ENCODE assay signal across 9 mouse cellular contexts in genomic region chr5:116809001-116809759, GRCm38 (mm10).
DNase-seq lines count a peak whose midpoint lies in the region; ATAC-seq and TF ChIP-seq lines count a peak whose summit lies in the region.
"Had no signal": no experiment of that assay in that cellular context is flagged by ENCODE, and none has a peak within 500 bp of the region (broad histone marks: within the 10 kb centered on the region; RNA-seq: fewer than 3 reads in every experiment).

No protein-coding gene starts in this region.

- H3K4me2 ChIP-seq in forebrain, postnatal 0 days (ENCODE audit: low read depth), result peak overlapping the region; percentile 37
- peak overlapping the region; percentile 40 for H3K4me2 ChIP-seq in neural tube, embryonic 15.5 days
- no peak overlapping the region for H3K4me2 ChIP-seq in kidney, embryonic 14.5 days (replicated peaks; ENCODE audit: low read depth, low read length)
- H3K4me2 ChIP-seq in kidney, embryonic 15.5 days, result no peak overlapping the region

- peaks cover 14% of the 10 kb centered on the region for H3K4me1 ChIP-seq in forebrain, postnatal 0 days (ENCODE audit: insufficient read depth)
- H3K4me1 ChIP-seq in neural tube, embryonic 15.5 days, result peaks cover 14% of the 10 kb centered on the region
- no peaks in the 10 kb centered on the region for H3K4me1 ChIP-seq in kidney, embryonic 14.5 days (ENCODE audit: control insufficient read depth, insufficient read depth, low read length)
- H3K4me1 ChIP-seq in kidney, embryonic 15.5 days, result no peaks in the 10 kb centered on the region

- H3K9me3 ChIP-seq in forebrain, postnatal 0 days (ENCODE audit: low read length), result no peaks in the 10 kb centered on the region
- no peaks in the 10 kb centered on the region for H3K9me3 ChIP-seq in neural tube, embryonic 15.5 days (replicated peaks)
- H3K9me3 ChIP-seq in kidney, embryonic 14.5 days (ENCODE audit: control insufficient read depth, low read length), result no peaks in the 10 kb centered on the region
- no peaks in the 10 kb centered on the region for H3K9me3 ChIP-seq in kidney, embryonic 15.5 days (replicated peaks)

- peak; percentile 62 for DNase-seq in embryo, embryonic 9.5 days (ENCODE audit: extremely low spot score)
- peak; percentile 83 for DNase-seq in forebrain, postnatal 0 days
- DNase-seq in left cerebral cortex, adult 8-10 months (ENCODE audit: low spot score in 2 of 2), result peak; percentile 10 to 41
- DNase-seq in lung, postnatal 36 days, result no peak
- DNase-seq: heart, adult 2 months; kidney, postnatal 10 days had no signal

- ATAC-seq in forebrain, postnatal 0 days, result peak; percentile 91
- ATAC-seq in neural tube, embryonic 15.5 days (ENCODE audit: low FRiP score), result peak; percentile 92
- no peak for ATAC-seq in kidney, embryonic 14.5 days (ENCODE audit: low FRiP score, low TSS enrichment)
- ATAC-seq in kidney, embryonic 15.5 days (replicated peaks; ENCODE audit: low FRiP score), result no peak

- no peaks in the 10 kb centered on the region for H3K27me3 ChIP-seq in forebrain, postnatal 0 days (ENCODE audit: insufficient read depth, low read length)
- H3K27me3 ChIP-seq in neural tube, embryonic 15.5 days (replicated peaks), result peaks cover 4% of the 10 kb centered on the region; the same call in 1 of the 2 replicates
- no peaks in the 10 kb centered on the region for H3K27me3 ChIP-seq in kidney, embryonic 14.5 days (ENCODE audit: control insufficient read depth, insufficient read depth, low read length)
- no peaks in the 10 kb centered on the region for H3K27me3 ChIP-seq in kidney, embryonic 15.5 days

- H3K4me3 ChIP-seq in forebrain, postnatal 0 days (ENCODE audit: low read depth, low read length), result no peak overlapping the region
- no peak overlapping the region for H3K4me3 ChIP-seq in neural tube, embryonic 15.5 days (replicated peaks)
- H3K4me3 ChIP-seq in kidney, embryonic 14.5 days (ENCODE audit: low read length), result no peak overlapping the region
- H3K4me3 ChIP-seq in kidney, embryonic 15.5 days (replicated peaks), result no peak overlapping the region
- H3K4me3 ChIP-seq: heart, adult 2 months had no signal

- H3K9ac ChIP-seq in forebrain, postnatal 0 days, result peak overlapping the region; percentile 44; the same call in 1 of the 2 replicates
- 0 out of 2 replicates have a peak overlapping the region, but pooled peaks have one; percentile 3 for H3K9ac ChIP-seq in neural tube, embryonic 15.5 days (replicated peaks)
- H3K9ac ChIP-seq in kidney, embryonic 14.5 days (ENCODE audit: low read depth, low read length), result no peak overlapping the region
- no peak overlapping the region for H3K9ac ChIP-seq in kidney, embryonic 15.5 days

- no peak for TF ChIP-seq CTCF in forebrain, postnatal 0 days (IDR thresholded peaks at IDR 0.05; ENCODE audit: low read depth)

- H3K36me3 ChIP-seq in forebrain, postnatal 0 days (ENCODE audit: insufficient read depth), result no peaks in the 10 kb centered on the region
- no peaks in the 10 kb centered on the region for H3K36me3 ChIP-seq in neural tube, embryonic 15.5 days
- no peaks in the 10 kb centered on the region for H3K36me3 ChIP-seq in kidney, embryonic 14.5 days (ENCODE audit: control insufficient read depth, insufficient read depth, low read length)
- H3K36me3 ChIP-seq in kidney, embryonic 15.5 days, result no peaks in the 10 kb centered on the region

- WGBS in forebrain, postnatal 0 days, result 10% methylated on average over 17 of the region's 17 CpGs
- WGBS in neural tube, embryonic 15.5 days, result 10% methylated on average over 17 of the region's 17 CpGs
- WGBS in kidney, embryonic 14.5 days, result 49% methylated on average over 17 of the region's 17 CpGs
- 45% methylated on average over 17 of the region's 17 CpGs for WGBS in kidney, embryonic 15.5 days

- peak overlapping the region; percentile 73 for H3K27ac ChIP-seq in forebrain, postnatal 0 days (ENCODE audit: low read depth, low read length)
- H3K27ac ChIP-seq in neural tube, embryonic 15.5 days (replicated peaks), result peak overlapping the region; percentile 82
- H3K27ac ChIP-seq in kidney, embryonic 14.5 days (ENCODE audit: low read depth, low read length), result no peak overlapping the region
- H3K27ac ChIP-seq in kidney, embryonic 15.5 days, result no peak overlapping the region
- H3K27ac ChIP-seq: heart, adult 2 months had no signal

Comparison
In these comparisons a context has a peak if more than half of its experiments do, and no peak if none do; other contexts are left out.
1. ATAC-seq: peak in forebrain, postnatal 0 days (single experiment) and neural tube, embryonic 15.5 days (single experiment); none in kidney, embryonic 14.5 days (single experiment) and kidney, embryonic 15.5 days (single experiment).
2. H3K27ac ChIP-seq: peak in forebrain, postnatal 0 days (single experiment) and neural tube, embryonic 15.5 days (single experiment); none in kidney, embryonic 14.5 days (single experiment) and kidney, embryonic 15.5 days (single experiment).
3. H3K4me2 ChIP-seq: peak in forebrain, postnatal 0 days (single experiment) and neural tube, embryonic 15.5 days (single experiment); none in kidney, embryonic 14.5 days (single experiment) and kidney, embryonic 15.5 days (single experiment).
4. H3K9ac ChIP-seq: peak in forebrain, postnatal 0 days (single experiment) and neural tube, embryonic 15.5 days (single experiment); none in kidney, embryonic 14.5 days (single experiment) and kidney, embryonic 15.5 days (single experiment).